Comparison of ENCODE assay signal across 14 mouse cellular contexts in genomic region chr13:100954106-100954505, GRCm38 (mm10).
"Had no signal": no experiment of that assay in that cellular context is flagged by ENCODE, and none has a peak within 500 bp of the region (broad histone marks: within the 10 kb centered on the region; RNA-seq: fewer than 3 reads in every experiment).

No protein-coding gene starts in this region.

- H3K27ac ChIP-seq: hindbrain, embryonic 14.5 days; intestine, embryonic 15.5 days; limb, embryonic 13.5 days; liver, embryonic 15.5 days; macrophage; midbrain, embryonic 13.5 days had no signal

- ATAC-seq: intestine, embryonic 15.5 days; midbrain, embryonic 13.5 days had no signal

- H3K27me3 ChIP-seq: intestine, embryonic 15.5 days; liver, embryonic 15.5 days; midbrain, embryonic 13.5 days had no signal

- H3K36me3 ChIP-seq: intestine, embryonic 15.5 days; limb, embryonic 13.5 days; liver, embryonic 15.5 days; midbrain, embryonic 13.5 days had no signal

- H3K9me3 ChIP-seq: intestine, embryonic 15.5 days; limb, embryonic 13.5 days; liver, embryonic 15.5 days; midbrain, embryonic 13.5 days had no signal

- H3K4me1 ChIP-seq: intestine, embryonic 15.5 days; liver, embryonic 15.5 days had no signal

- DNase-seq: kidney, adult 18-20 months; kidney, postnatal 10 days; kidney, postnatal 4 days; right cerebral cortex, postnatal 14 days; thymus, adult 18-20 months; thymus, postnatal 14 days had no signal

- H3K4me2 ChIP-seq: hindbrain, embryonic 14.5 days; intestine, embryonic 15.5 days; limb, embryonic 13.5 days; liver, embryonic 11.5 days; liver, embryonic 15.5 days; midbrain, embryonic 13.5 days had no signal

- H3K4me3 ChIP-seq: intestine, embryonic 15.5 days; limb, embryonic 13.5 days; liver, embryonic 15.5 days; megakaryocyte, embryonic 14.5 days; midbrain, embryonic 13.5 days had no signal

- H3K9ac ChIP-seq: hindbrain, embryonic 14.5 days; intestine, embryonic 15.5 days; limb, embryonic 13.5 days; liver, embryonic 15.5 days; midbrain, embryonic 13.5 days had no signal
